Mouse (Mus musculus) liver, embryonic 14.5 days (tissue): ENCODE data around the gene Asb17. TPM values are rescaled to one million over a fixed set of nuclear protein-coding genes. Genes with fewer than 3 reads are reported as not detected.

ENCODE experiments used
- ATAC-seq: fragments of 200-750 bp; cut with Nextera tagmentation; 2 replicates; pipeline ENCODE4 v1.8.0; 2017; ENCODE audit warnings: moderate number of reproducible peaks, mild to moderate bottlenecking, moderate library complexity; ENCODE audit not compliant: insufficient read depth
- DNase-seq, 3 experiments: peaks; one replicate each; pipeline ENCODE4 v3.0.0-alpha.2; 2012 to 2013; ENCODE audit warnings: low read depth in 3 of 3, low spot score in 3 of 3
- H3K27ac ChIP-seq: fragments of 300-500 bp; sonication (generic); 2 replicates; pipeline ENCODE4 v1.5.1; 2014; ENCODE audit warnings: moderate library complexity, mild to moderate bottlenecking, control low read depth, inconsistent platforms
- H3K27me3 ChIP-seq: fragments of 300-500 bp; sonication (generic); 2 replicates; pipeline ENCODE4 v1.6.1; 2014; ENCODE audit warnings: mild to moderate bottlenecking, low read length, moderate library complexity; ENCODE audit not compliant: control insufficient read depth, insufficient read depth
- H3K36me3 ChIP-seq: fragments of 300-500 bp; sonication (generic); replicated peaks from 2 replicates; pipeline ENCODE4 v1.6.1; 2014; ENCODE audit warnings: low read depth; ENCODE audit not compliant: control insufficient read depth, insufficient read depth
- H3K4me1 ChIP-seq, 2 experiments: fragments of 200-500 bp in 1 of 2; fragments of 300-500 bp in 1 of 2; sonication (generic) in 1 of 2; replicated peaks; 2 replicates each; pipeline ENCODE4 v1.6.1; 2012 to 2014; ENCODE audit warnings: antibody characterized with exemption in 1 of 2, inconsistent platforms in 1 of 2, low read length in 1 of 2; ENCODE audit not compliant: control insufficient read depth in 2 of 2, insufficient read depth in 2 of 2
- H3K4me2 ChIP-seq: fragments of 300-500 bp; sonication (generic); 2 replicates; pipeline ENCODE4 v1.6.1; 2014; ENCODE audit warnings: low read depth, mild to moderate bottlenecking, control low read depth, moderate library complexity
- H3K4me3 ChIP-seq, 2 experiments: fragments of 200-500 bp in 1 of 2; fragments of 300-500 bp in 1 of 2; sonication (generic) in 1 of 2; 2 replicates each; pipeline ENCODE4 v1.5.1; 2012 to 2014; ENCODE audit warnings: low read depth in 2 of 2, low read length in 2 of 2, mild to moderate bottlenecking in 2 of 2, control low read depth in 1 of 2, inconsistent platforms in 1 of 2, moderate library complexity in 1 of 2; ENCODE audit not compliant: insufficient read depth in 1 of 2
- H3K9ac ChIP-seq: fragments of 300-500 bp; sonication (generic); replicated peaks from 2 replicates; pipeline ENCODE4 v1.6.1; 2014; ENCODE audit warnings: mild to moderate bottlenecking, control low read depth, moderate library complexity
- H3K9me3 ChIP-seq: fragments of 300-500 bp; sonication (generic); 2 replicates; pipeline ENCODE4 v1.6.1; 2016; ENCODE audit warnings: low read length, mixed read lengths; ENCODE audit not compliant: control insufficient read depth
- CTCF ChIP-seq: IDR thresholded peaks from 2 replicates; pipeline ENCODE4 v1.5.1; 2016; ENCODE audit warnings: antibody characterized with exemption, low read depth, control low read depth
- EP300 ChIP-seq: IDR thresholded peaks from 2 replicates; pipeline ENCODE4 v1.6.1; 2016; ENCODE audit warnings: antibody characterized with exemption, low read depth
- WGBS: fragments of 180-500 bp; shearing (Covaris S2); extraction: QIAGEN DNeasy Blood & Tissue Kit; methylation state at CpG from one replicate; pipeline ENCODE4 v1.1.7; 2014; ENCODE audit not compliant: insufficient replicate concordance; 5-methylcytosine and 5-hydroxymethylcytosine counted together
- polyA plus RNA-seq, 2 experiments: library from polyadenylated mRNA; depleted of rRNA in 1 of 2; stranded (reverse) in 1 of 2; unstranded in 1 of 2; fragments of >200 nt; fragmentation: Nextera tagmentation in 1 of 2; extraction: Ambion mirVana in 1 of 2; gene quantifications; 2 replicates each; pipeline versions ENCODE4 v1.2.1 to v1.2.3; 2012 to 2014

Asb17 gene
- polyA plus RNA-seq, 2 experiments = 1.4 to 3.9 TPM

GRCm38 (mm10) chr3:153895454-153895853, 51.4 kb downstream of the Asb17 start:
- no peaks in the 10 kb centered on the region for H3K9me3 ChIP-seq
- no peak overlapping the region for H3K4me2 ChIP-seq
- ATAC-seq = no peak
- no peak for TF ChIP-seq EP300
- TF ChIP-seq CTCF = no peak
- no peak for DNase-seq
- no peak overlapping the region for H3K27ac ChIP-seq
- no peaks in the 10 kb centered on the region for H3K27me3 ChIP-seq
- peaks cover 2 to 4% of the 10 kb centered on the region in 2 experiments; a peak in 3 of 4 replicates for H3K4me1 ChIP-seq
- no peak overlapping the region for H3K4me3 ChIP-seq
- no peak overlapping the region for H3K9ac ChIP-seq
- WGBS = 29% methylated on average over 3 of the region's 3 CpGs
- H3K36me3 ChIP-seq = no peaks in the 10 kb centered on the region

DNA sequence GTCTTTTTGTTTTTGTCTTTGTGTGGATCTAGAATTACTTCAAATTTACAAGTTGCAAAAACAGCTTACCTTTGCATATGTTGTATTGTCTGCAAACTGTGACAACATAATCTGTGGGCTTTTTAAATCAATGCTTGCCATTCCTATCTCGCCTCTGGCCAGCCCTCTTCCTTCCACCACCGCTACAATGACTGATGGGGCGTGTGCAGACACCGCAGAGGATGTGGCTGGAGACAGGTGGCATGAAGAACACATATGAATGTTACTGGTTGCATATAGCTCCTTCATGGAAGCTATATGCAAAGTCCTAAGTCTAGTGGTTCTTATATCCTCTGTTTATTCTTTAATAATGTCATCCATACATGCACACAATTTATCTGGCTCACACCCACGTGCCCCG, 53.2 kb downstream of the Asb17 start:
- Histone ChIP-seq H3K9ac (no peak overlapping the region), H3K4me1 (peaks cover 6 to 9% of the 10 kb centered on the region in 2 experiments), H3K27me3 (no peaks in the 10 kb centered on the region), H3K9me3 (no peaks in the 10 kb centered on the region), H3K27ac (no peak overlapping the region), H3K4me3 (no peak overlapping the region), H3K36me3 (no peaks in the 10 kb centered on the region), H3K4me2 (no peak overlapping the region)
- 12% methylated on average over 6 of the region's 6 CpGs for WGBS
- DNase-seq (no peak), ATAC-seq (no peak)
- TF ChIP-seq CTCF = no peak
- TF ChIP-seq EP300 = no peak

- Histone ChIP-seq H3K4me2 (no peak overlapping the region), H3K9me3 (no peaks in the 10 kb centered on the region), H3K27me3 (no peaks in the 10 kb centered on the region), H3K27ac (no peak overlapping the region), H3K4me3 (no peak overlapping the region), H3K36me3 (peaks cover 34% of the 10 kb centered on the region), H3K9ac (no peak overlapping the region), H3K4me1 (peaks cover 9% of the 10 kb centered on the region in 2 experiments)
- TF ChIP-seq EP300 (no peak), CTCF (no peak)
- DNase-seq (no peak), ATAC-seq (no peak)
- 68% methylated on average over 1 of the region's 1 CpGs for WGBS
These were observed 57.9 kb downstream of the Asb17 start for GRCm38 (mm10) chr3:153901904-153902303.

- TF ChIP-seq EP300 (no peak), CTCF (no peak)
- H3K4me1 ChIP-seq = peaks cover 9% of the 10 kb centered on the region in 2 experiments
- H3K27ac ChIP-seq = no peak overlapping the region
- H3K9me3 ChIP-seq = no peaks in the 10 kb centered on the region
- H3K4me2 ChIP-seq = no peak overlapping the region
- WGBS = 26% methylated on average over 3 of the region's 3 CpGs
- H3K36me3 ChIP-seq = peaks cover 39% of the 10 kb centered on the region
- no peaks in the 10 kb centered on the region for H3K27me3 ChIP-seq
- no peak for ATAC-seq
- H3K4me3 ChIP-seq = no peak overlapping the region
- H3K9ac ChIP-seq = no peak overlapping the region
- DNase-seq = no peak
These were observed 58.6 kb downstream of the Asb17 start for GRCm38 (mm10) chr3:153902595-153902994.

DNA sequence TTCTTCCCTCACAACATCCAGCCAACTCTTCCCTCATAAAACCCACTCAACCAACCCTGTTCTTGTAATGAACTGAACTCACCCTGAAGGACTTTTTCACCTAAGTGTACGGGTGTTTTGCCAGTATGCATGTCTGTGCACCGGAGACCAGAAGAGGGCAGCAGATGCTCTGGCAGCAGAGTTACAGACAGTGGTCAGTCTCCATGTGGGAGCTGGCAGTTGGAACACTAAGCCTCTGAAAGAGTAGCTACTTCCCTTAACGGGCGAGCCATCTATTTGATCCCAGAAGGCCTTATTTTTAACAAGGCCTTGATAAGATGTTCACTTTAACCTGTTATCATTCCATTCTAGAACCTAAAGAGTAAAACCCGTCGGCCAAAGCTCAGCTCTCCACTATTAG, 60.6 kb downstream of the Asb17 start:
- ATAC-seq (peak; percentile 50), DNase-seq (no peak)
- Histone ChIP-seq H3K4me1 (peaks cover 16 to 21% of the 10 kb centered on the region in 2 experiments), H3K4me2 (no peak overlapping the region), H3K4me3 (no peak overlapping the region), H3K36me3 (peaks cover 59% of the 10 kb centered on the region), H3K9ac (no peak overlapping the region), H3K27ac (no peak overlapping the region), H3K9me3 (no peaks in the 10 kb centered on the region), H3K27me3 (no peaks in the 10 kb centered on the region)
- WGBS = 47% methylated on average over 6 of the region's 6 CpGs
- TF ChIP-seq CTCF (peak; percentile 85), EP300 (no peak)

Other genes with a start within 250 kb of the Asb17 start
- gene St6galnac3, start 119.0 kb upstream of the Asb17 start, polyA plus RNA-seq (2012; rRNA removed) = 0.74 and 2.9 TPM in 2 replicates
- gene St6galnac3, start 119.0 kb upstream of the Asb17 start, polyA plus RNA-seq (2014; fragmentation: Nextera tagmentation; extraction: Ambion mirVana) = 5.7 and 8.5 TPM in 2 replicates
- gene Msh4, start 61.9 kb downstream of the Asb17 start, polyA plus RNA-seq (2012; rRNA removed) = 0.02 and 0.04 TPM in 2 replicates
- 0.05 and 0.06 TPM in 2 replicates for gene Msh4, start 61.9 kb downstream of the Asb17 start, polyA plus RNA-seq (2014; fragmentation: Nextera tagmentation; extraction: Ambion mirVana)
- gene Rabggtb, start 68.8 kb downstream of the Asb17 start, polyA plus RNA-seq (2012; rRNA removed) = 80.9 and 85.5 TPM in 2 replicates
- gene Rabggtb, start 68.8 kb downstream of the Asb17 start, polyA plus RNA-seq (2014; fragmentation: Nextera tagmentation; extraction: Ambion mirVana) = 45.5 and 52.4 TPM in 2 replicates
- 38.8 and 42.1 TPM in 2 replicates for gene Acadm, start 100.4 kb downstream of the Asb17 start, polyA plus RNA-seq (2012; rRNA removed)
- 57.0 and 60.3 TPM in 2 replicates for gene Acadm, start 100.4 kb downstream of the Asb17 start, polyA plus RNA-seq (2014; fragmentation: Nextera tagmentation; extraction: Ambion mirVana)
- gene Slc44a5, start 129.2 kb downstream of the Asb17 start, polyA plus RNA-seq (2012; rRNA removed) = 0.31 and 0.48 TPM in 2 replicates
- gene Slc44a5, start 129.2 kb downstream of the Asb17 start, polyA plus RNA-seq (2014; fragmentation: Nextera tagmentation; extraction: Ambion mirVana) = 0.18 and 0.39 TPM in 2 replicates